Mouse (Mus musculus) lung, postnatal 0 days (tissue): ENCODE data around the gene Gpr39. TPM values are rescaled to one million over a fixed set of nuclear protein-coding genes. Genes with fewer than 3 reads are reported as not detected.
A peak's percentile ranks its signal among the peaks of the same experiment; 100 is the strongest.

Experiments used
- ATAC-seq: fragments of 200-750 bp; cut with Nextera tagmentation; 2 replicates; pipeline ENCODE4 v1.8.0; 2017; ENCODE audit warnings: moderate library complexity
- DNase-seq: peaks from one replicate; pipeline ENCODE4 v3.0.0-alpha.2; 2016; ENCODE audit warnings: low spot score
- H3K27ac ChIP-seq: fragments of 300-500 bp; sonication (generic); 2 replicates; pipeline ENCODE4 v1.5.1; 2014; ENCODE audit warnings: antibody characterized with exemption, mild to moderate bottlenecking, low read length, mixed read lengths
- H3K27me3 ChIP-seq: fragments of 300-500 bp; sonication (generic); replicated peaks from 2 replicates; pipeline ENCODE4 v1.6.1; 2014; ENCODE audit warnings: low read length, mixed read lengths; ENCODE audit not compliant: insufficient read depth
- H3K36me3 ChIP-seq: fragments of 300-500 bp; sonication (generic); 2 replicates; pipeline ENCODE4 v1.6.1; 2014; ENCODE audit warnings: low read length, mixed read lengths; ENCODE audit not compliant: insufficient read depth
- H3K4me1 ChIP-seq: fragments of 300-500 bp; sonication (generic); 2 replicates; pipeline ENCODE4 v1.6.1; 2014; ENCODE audit warnings: antibody characterized with exemption, low read depth, low read length, mixed read lengths; ENCODE audit not compliant: insufficient read depth
- H3K4me2 ChIP-seq: fragments of 300-500 bp; sonication (generic); replicated peaks from 2 replicates; pipeline ENCODE4 v1.6.1; 2014; ENCODE audit warnings: low read depth, mild to moderate bottlenecking, low read length, moderate library complexity, mixed read lengths
- H3K4me3 ChIP-seq: fragments of 300-500 bp; sonication (generic); 2 replicates; pipeline ENCODE4 v1.5.1; 2014; ENCODE audit warnings: low read depth, low read length
- H3K9ac ChIP-seq: fragments of 300-500 bp; sonication (generic); replicated peaks from 2 replicates; pipeline ENCODE4 v1.6.1; 2014; ENCODE audit warnings: low read depth, mild to moderate bottlenecking
- H3K9me3 ChIP-seq: fragments of 300-500 bp; sonication (generic); 2 replicates; pipeline ENCODE4 v1.6.1; 2016; ENCODE audit warnings: low read length, mixed read lengths
- CTCF ChIP-seq: IDR thresholded peaks from 2 replicates; pipeline ENCODE4 v1.5.1; 2016; ENCODE audit warnings: antibody characterized with exemption, mild to moderate bottlenecking
- EP300 ChIP-seq: IDR thresholded peaks from 2 replicates; pipeline ENCODE4 v1.6.1; 2016; ENCODE audit warnings: antibody characterized with exemption, mild to moderate bottlenecking, control low read depth
- WGBS: fragments of 180-500 bp; shearing (Covaris S2); extraction: QIAGEN DNeasy Blood & Tissue Kit; methylation state at CpG from one replicate; pipeline ENCODE4 v1.1.7; 2014; 5-methylcytosine and 5-hydroxymethylcytosine counted together
- polyA plus RNA-seq: library from polyadenylated mRNA; unstranded; fragments of >200 nt; fragmentation: Nextera tagmentation; extraction: Ambion mirVana; gene quantifications from 2 replicates; pipeline ENCODE4 v1.2.1, GENCODE M21; 2015

Gene Gpr39
- polyA plus RNA-seq, 1 experiment from 2014 or later, result 3.7 TPM

DNA sequence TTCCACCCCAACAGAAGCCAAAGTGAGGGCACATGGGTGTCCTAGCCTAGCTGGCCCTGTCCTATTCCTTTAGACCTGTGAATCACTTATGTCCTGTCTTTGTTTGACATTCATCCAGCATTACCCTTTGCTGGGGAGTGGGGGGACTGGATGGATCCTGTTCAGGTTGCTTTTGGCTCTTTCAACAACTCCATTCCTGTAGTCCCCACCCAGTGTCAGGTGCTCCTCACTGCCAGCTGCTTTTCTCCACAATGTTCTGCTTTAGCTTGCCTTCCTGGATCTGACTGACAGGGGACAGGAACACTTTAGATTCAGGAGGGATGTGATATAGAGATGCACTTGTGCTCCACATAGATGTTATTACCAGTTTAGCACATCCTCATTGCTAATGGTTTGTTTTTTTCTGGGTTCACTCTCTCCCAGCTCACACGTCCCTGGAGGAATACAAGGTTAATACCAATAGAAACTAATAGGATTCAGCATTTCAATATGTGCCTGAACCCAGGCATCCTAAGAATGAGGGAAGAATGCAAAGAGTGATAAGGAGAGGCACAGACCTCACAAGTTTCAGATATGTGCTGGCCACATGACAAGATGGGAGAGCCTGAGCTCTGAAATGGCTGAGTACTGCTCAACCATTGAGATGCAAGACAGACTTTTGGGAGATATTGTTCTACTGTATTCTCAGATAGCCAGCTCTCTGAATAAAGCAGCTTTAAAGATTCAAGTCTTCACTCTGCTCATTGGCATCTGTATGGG is 23.8 kb upstream of the Gpr39 start:
- Histone ChIP-seq H3K27me3 (no peaks in the 10 kb centered on the region), H3K27ac (no peak overlapping the region), H3K9me3 (no peaks in the 10 kb centered on the region), H3K9ac (no peak overlapping the region), H3K4me3 (no peak overlapping the region), H3K36me3 (no peaks in the 10 kb centered on the region), H3K4me1 (no peaks in the 10 kb centered on the region), H3K4me2 (no peak overlapping the region)
- TF ChIP-seq CTCF, result no peak
- TF ChIP-seq EP300, result no peak
- DNase-seq (no peak), ATAC-seq (no peak)
- WGBS, result 53% methylated on average over 1 of the region's 1 CpGs

DNA sequence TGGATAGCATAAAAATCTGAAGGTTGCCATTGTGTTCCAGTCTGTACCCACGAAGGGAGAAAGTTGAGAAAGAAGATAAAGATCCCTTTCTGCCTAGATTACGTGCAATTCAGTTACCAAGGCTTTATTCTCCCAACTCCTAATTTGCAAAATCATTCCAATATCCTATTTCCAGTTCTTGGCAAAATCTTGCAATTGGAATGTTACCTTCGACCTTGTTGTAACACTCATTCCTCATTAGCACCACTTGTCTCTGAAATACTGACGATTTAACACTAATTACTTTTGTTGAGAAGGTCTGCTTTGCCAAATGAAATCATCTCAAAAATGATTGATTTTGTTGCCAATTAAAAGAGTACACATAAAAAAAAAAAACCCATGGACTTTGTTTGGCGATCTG is 19.4 kb upstream of the Gpr39 start:
- Histone ChIP-seq H3K9ac (no peak overlapping the region), H3K4me1 (no peaks in the 10 kb centered on the region), H3K4me2 (no peak overlapping the region), H3K4me3 (no peak overlapping the region), H3K27me3 (no peaks in the 10 kb centered on the region), H3K27ac (no peak overlapping the region), H3K36me3 (no peaks in the 10 kb centered on the region), H3K9me3 (no peaks in the 10 kb centered on the region)
- TF ChIP-seq EP300, result no peak
- TF ChIP-seq CTCF, result no peak
- DNase-seq (no peak), ATAC-seq (no peak)
- WGBS, result 78% methylated on average over 5 of the region's 5 CpGs

DNA sequence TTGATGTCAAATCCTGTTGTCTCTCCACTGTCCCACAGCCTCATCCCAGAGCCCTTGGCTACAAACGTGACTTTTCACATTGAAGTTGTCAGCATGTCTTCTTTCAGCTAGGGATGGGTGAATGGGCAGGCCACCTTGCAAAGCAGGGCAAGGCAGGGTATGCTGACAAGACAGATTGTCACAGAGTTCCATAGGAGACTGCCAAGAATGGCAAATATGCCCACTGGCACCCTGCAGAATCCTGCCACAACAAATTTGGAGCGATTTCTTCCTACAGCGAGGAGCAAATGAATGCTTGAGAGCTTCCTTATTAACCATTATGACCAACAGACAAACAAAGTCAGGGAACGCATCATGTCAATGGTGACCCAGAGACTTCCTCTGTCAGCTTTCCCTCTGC is 16.6 kb upstream of the Gpr39 start:
- ATAC-seq (no peak), DNase-seq (no peak)
- no peaks in the 10 kb centered on the region for H3K9me3 ChIP-seq
- no peak overlapping the region for H3K27ac ChIP-seq
- H3K4me2 ChIP-seq, result no peak overlapping the region
- H3K4me3 ChIP-seq, result no peak overlapping the region
- WGBS, result 78% methylated on average over 4 of the region's 4 CpGs
- H3K4me1 ChIP-seq, result no peaks in the 10 kb centered on the region
- no peaks in the 10 kb centered on the region for H3K27me3 ChIP-seq
- no peaks in the 10 kb centered on the region for H3K36me3 ChIP-seq
- no peak overlapping the region for H3K9ac ChIP-seq
- TF ChIP-seq CTCF (no peak), EP300 (no peak)

GRCm38 (mm10) chr1:125660901-125661300 is 15.9 kb upstream of the Gpr39 start:
- no peaks in the 10 kb centered on the region for H3K4me1 ChIP-seq
- no peak for DNase-seq

DNA sequence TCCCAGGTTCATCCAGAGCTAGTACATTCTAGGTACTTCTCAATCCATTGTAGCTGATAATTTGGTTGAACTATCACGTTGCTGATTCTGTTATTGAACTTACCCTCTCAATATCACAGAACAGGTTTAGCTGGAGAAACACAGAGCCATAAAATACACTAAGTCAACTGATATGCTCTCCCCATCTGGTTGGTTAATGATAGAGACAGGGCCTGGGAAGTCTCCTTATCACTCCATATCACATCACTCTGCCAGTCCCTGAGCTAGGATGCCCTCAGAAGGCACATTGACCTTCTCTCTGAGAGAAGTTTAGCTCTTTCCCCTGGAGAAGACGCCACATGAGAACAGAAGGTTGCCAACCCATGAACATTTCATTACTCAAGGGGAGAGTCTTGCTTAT is 14.7 kb upstream of the Gpr39 start:
- no peak for TF ChIP-seq CTCF
- TF ChIP-seq EP300, result no peak
- H3K9ac ChIP-seq, result no peak overlapping the region
- no peak overlapping the region for H3K27ac ChIP-seq
- no peaks in the 10 kb centered on the region for H3K27me3 ChIP-seq
- no peak overlapping the region for H3K4me2 ChIP-seq
- ATAC-seq, result no peak
- H3K9me3 ChIP-seq, result no peaks in the 10 kb centered on the region
- no peaks in the 10 kb centered on the region for H3K4me1 ChIP-seq
- 81% methylated on average over 2 of the region's 2 CpGs for WGBS
- DNase-seq, result no peak
- no peak overlapping the region for H3K4me3 ChIP-seq
- no peaks in the 10 kb centered on the region for H3K36me3 ChIP-seq

More at GRCm38 (mm10) chr1:125660901-125661300, 15.9 kb upstream of the Gpr39 start:
- ATAC-seq, result no peak
- no peak for TF ChIP-seq EP300
- TF ChIP-seq CTCF, result no peak
- H3K4me3 ChIP-seq, result no peak overlapping the region
- no peak overlapping the region for H3K9ac ChIP-seq
- H3K27me3 ChIP-seq, result no peaks in the 10 kb centered on the region
- no peaks in the 10 kb centered on the region for H3K36me3 ChIP-seq
- no peaks in the 10 kb centered on the region for H3K9me3 ChIP-seq
- WGBS, result 89% methylated on average over 4 of the region's 4 CpGs
- H3K27ac ChIP-seq, result no peak overlapping the region
- no peak overlapping the region for H3K4me2 ChIP-seq

- Histone ChIP-seq H3K27ac (no peak overlapping the region), H3K27me3 (no peaks in the 10 kb centered on the region), H3K4me2 (no peak overlapping the region), H3K4me3 (no peak overlapping the region), H3K9me3 (no peaks in the 10 kb centered on the region), H3K4me1 (no peaks in the 10 kb centered on the region), H3K9ac (no peak overlapping the region), H3K36me3 (no peaks in the 10 kb centered on the region)
- WGBS, result 82% methylated on average over 5 of the region's 5 CpGs
- no peak for DNase-seq
- TF ChIP-seq CTCF (no peak), EP300 (no peak)
- no peak for ATAC-seq
These were observed 14.1 kb upstream of the Gpr39 start for GRCm38 (mm10) chr1:125662660-125663059.

- H3K27ac ChIP-seq, result no peak overlapping the region
- WGBS, result 27% methylated on average over 4 of the region's 4 CpGs
- H3K4me1 ChIP-seq, result no peaks in the 10 kb centered on the region
- DNase-seq (peak; percentile 49), ATAC-seq (peak; percentile 72)
- H3K27me3 ChIP-seq, result no peaks in the 10 kb centered on the region
- peak; percentile 48; the same call in 1 of the 2 replicates for TF ChIP-seq EP300
- no peak for TF ChIP-seq CTCF
- H3K36me3 ChIP-seq, result no peaks in the 10 kb centered on the region
- no peaks in the 10 kb centered on the region for H3K9me3 ChIP-seq
- H3K4me2 ChIP-seq, result no peak overlapping the region
- no peak overlapping the region for H3K4me3 ChIP-seq
- H3K9ac ChIP-seq, result no peak overlapping the region
These were observed 13.7 kb upstream of the Gpr39 start for GRCm38 (mm10) chr1:125663104-125663503.
